Mouse (Mus musculus): ENCODE data around the gene Setd1a.

DNA sequence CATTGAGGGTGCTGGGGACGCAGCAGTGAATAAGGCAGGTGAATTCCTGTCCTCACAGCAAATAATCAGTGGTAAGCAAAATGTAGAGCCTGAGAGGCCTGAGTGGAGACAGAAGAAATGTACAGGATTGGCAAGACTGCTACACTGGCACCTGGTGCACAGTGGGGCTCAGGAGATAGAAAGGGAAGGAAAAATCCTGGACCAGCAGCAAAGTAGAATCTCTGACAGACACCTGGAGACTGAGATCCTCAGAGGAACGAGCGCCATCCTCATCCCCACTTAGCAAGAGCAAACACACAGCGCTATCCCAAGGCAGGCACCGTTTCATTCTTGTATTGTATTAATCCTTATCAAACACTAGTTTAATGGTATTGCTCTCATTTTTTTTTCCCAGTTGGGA is 61.0 kb downstream of the Setd1a start:
- TF ChIP-seq ZNF384 (IDR thresholded peaks at IDR 0.05; ENCODE audit: low read depth, low read length) (no peak), E2F4 (IDR thresholded peaks at IDR 0.05; ENCODE audit: insufficient replicate concordance, low read depth, low read length) (no peak), CTCF (conservative IDR thresholded peaks at IDR 0.05 in 1 of 2, IDR thresholded peaks at IDR 0.05 in 1 of 2; ENCODE audit: low read depth in 2 of 2, low read length in 2 of 2) (no peak), SIN3A (IDR thresholded peaks at IDR 0.05; ENCODE audit: low read length) (no peak), MAX (IDR thresholded peaks at IDR 0.05; ENCODE audit: low read length) (no peak), EP300 (IDR thresholded peaks at IDR 0.05; ENCODE audit: low read length) (no peak)

All from CH12.LX (cell line).